Mouse (Mus musculus) kidney, postnatal 0 days (tissue): Measurements from ENCODE around the gene Pdzk1ip1. TPM values are rescaled to one million over a fixed set of nuclear protein-coding genes. Genes with fewer than 3 reads are reported as not detected.

Source experiments
- ATAC-seq: fragments of 200-750 bp; cut with Nextera tagmentation; replicated peaks from 2 replicates; pipeline ENCODE4 v1.8.0; 2017; ENCODE audit warnings: low read depth, moderate number of reproducible peaks, moderate TSS enrichment, moderate library complexity; ENCODE audit not compliant: low FRiP score
- DNase-seq: peaks from one replicate; pipeline ENCODE4 v3.0.0-alpha.2; 2016; ENCODE audit warnings: low spot score
- H3K27ac ChIP-seq: fragments of 300-500 bp; sonication (generic); 2 replicates; pipeline ENCODE4 v1.5.1; 2014; ENCODE audit warnings: mild to moderate bottlenecking
- H3K27me3 ChIP-seq: fragments of 300-500 bp; sonication (generic); 2 replicates; pipeline ENCODE4 v1.6.1; 2014; ENCODE audit warnings: low read length, mixed read lengths; ENCODE audit not compliant: insufficient read depth
- H3K36me3 ChIP-seq: fragments of 300-500 bp; sonication (generic); 2 replicates; pipeline ENCODE4 v1.6.1; 2014; ENCODE audit warnings: low read length, mixed read lengths; ENCODE audit not compliant: insufficient read depth
- H3K4me1 ChIP-seq: fragments of 300-500 bp; sonication (generic); replicated peaks from 2 replicates; pipeline ENCODE4 v1.6.1; 2014; ENCODE audit warnings: antibody characterized with exemption, low read length, mixed read lengths; ENCODE audit not compliant: insufficient read depth
- H3K4me2 ChIP-seq: fragments of 300-500 bp; sonication (generic); 2 replicates; pipeline ENCODE4 v1.6.1; 2014; ENCODE audit warnings: mild to moderate bottlenecking, low read length, moderate library complexity, mixed read lengths
- H3K4me3 ChIP-seq: fragments of 300-500 bp; sonication (generic); replicated peaks from 2 replicates; pipeline ENCODE4 v1.5.1; 2014; ENCODE audit warnings: low read depth, low read length
- H3K9ac ChIP-seq: fragments of 300-500 bp; sonication (generic); 2 replicates; pipeline ENCODE4 v1.6.1; 2014; ENCODE audit warnings: low read depth, low read length
- H3K9me3 ChIP-seq: fragments of 300-500 bp; sonication (generic); replicated peaks from 2 replicates; pipeline ENCODE4 v1.6.1; 2016; ENCODE audit warnings: low read length, inconsistent platforms, mixed read lengths
- CTCF ChIP-seq: IDR thresholded peaks from 2 replicates; pipeline ENCODE4 v1.5.1; 2016; ENCODE audit warnings: antibody characterized with exemption, low read depth, mild to moderate bottlenecking, moderate library complexity
- WGBS: fragments of 180-500 bp; shearing (Covaris S2); extraction: QIAGEN DNeasy Blood & Tissue Kit; methylation state at CpG from one replicate; pipeline ENCODE4 v1.1.7; 2014; 5-methylcytosine and 5-hydroxymethylcytosine counted together
- polyA plus RNA-seq: library from polyadenylated mRNA; unstranded; fragments of >200 nt; fragmentation: Nextera tagmentation; extraction: Ambion mirVana; gene quantifications from 2 replicates; pipeline ENCODE4 v1.2.1, GENCODE M21; 2015

Pdzk1ip1 gene
- polyA plus RNA-seq, 1 experiment from 2014 or later: 681 TPM

DNA sequence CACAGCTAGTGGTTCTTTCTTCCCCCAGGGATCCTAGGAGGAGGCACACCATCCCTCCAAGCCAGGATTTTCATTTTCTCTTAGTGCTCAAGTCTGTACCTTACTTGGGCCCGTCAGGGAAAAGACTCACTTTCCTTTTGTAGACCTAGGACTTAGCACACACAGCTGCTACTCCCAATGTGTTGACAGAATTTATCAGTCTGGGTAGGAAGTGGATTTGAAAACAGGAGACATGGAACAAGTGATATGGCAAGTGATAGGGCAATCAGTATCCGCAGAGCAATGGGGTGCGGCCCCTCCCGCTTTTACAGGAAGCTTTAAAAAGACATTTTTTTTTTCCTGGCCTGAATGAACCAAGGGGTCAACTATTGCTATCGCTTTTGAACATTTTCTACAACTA is 44.6 kb downstream of the Pdzk1ip1 start:
- TF ChIP-seq CTCF: no peak
- 11% methylated on average over 5 of the region's 5 CpGs for WGBS
- H3K4me3 ChIP-seq: no peak overlapping the region
- DNase-seq: no peak
- no peak for ATAC-seq
- H3K27ac ChIP-seq: no peak overlapping the region
- no peaks in the 10 kb centered on the region for H3K36me3 ChIP-seq
- peaks cover 5% of the 10 kb centered on the region for H3K27me3 ChIP-seq
- H3K4me2 ChIP-seq: no peak overlapping the region
- H3K9me3 ChIP-seq: no peaks in the 10 kb centered on the region
- H3K9ac ChIP-seq: no peak overlapping the region
- H3K4me1 ChIP-seq: no peaks in the 10 kb centered on the region

DNA sequence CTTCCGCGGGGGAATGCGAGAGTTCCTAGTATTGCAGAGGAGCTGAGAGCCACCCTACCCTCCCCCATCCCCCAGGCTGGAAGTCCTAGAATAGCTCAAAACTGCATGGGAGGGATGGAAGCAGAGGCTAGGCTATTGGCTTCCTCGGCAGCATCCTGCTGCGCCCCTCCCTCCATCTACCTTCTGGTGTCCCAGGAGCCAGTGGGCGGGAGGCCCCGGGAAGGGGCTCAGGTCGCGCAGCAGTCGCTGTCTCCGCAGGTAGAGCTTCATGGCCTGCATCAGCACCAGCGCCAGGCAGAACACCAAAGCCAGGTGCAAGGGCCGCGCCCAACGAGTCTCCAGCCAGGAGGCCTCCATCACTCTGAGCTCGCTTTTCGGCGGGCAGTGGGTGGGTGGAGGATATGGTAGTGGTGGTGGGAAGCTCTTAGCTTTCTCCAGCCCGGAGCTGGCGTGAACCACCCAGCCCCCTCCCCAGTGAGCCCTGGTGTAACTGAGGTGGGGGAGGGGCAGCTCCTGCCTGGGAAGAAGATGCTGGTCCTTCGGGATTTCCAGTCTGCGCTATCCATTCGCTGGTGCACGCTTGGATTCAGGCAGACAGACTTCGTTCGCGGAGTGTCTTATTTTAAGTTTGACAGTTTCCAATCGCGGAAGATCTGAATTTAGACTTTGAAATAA is 45.2 kb downstream of the Pdzk1ip1 start, which contains the start of gene Cyp4x1:
Cyp4x1 (minus strand) TSS at position 661 of the 675 bp plus-strand sequence.
- no peak for TF ChIP-seq CTCF
- no peak within 1 kb of the TSS for H3K9ac ChIP-seq
- no peaks in the 10 kb centered on the region for H3K4me1 ChIP-seq
- H3K4me3 ChIP-seq: no peak within 1 kb of the TSS
- WGBS: 2% methylated on average over 29 of the region's 29 CpGs
- 0 out of 2 replicates have a peak within 1 kb of the TSS, but pooled peaks have one; percentile 15 for H3K4me2 ChIP-seq
- H3K36me3 ChIP-seq: no peaks in the 10 kb centered on the region
- ATAC-seq: no peak
- no peaks in the 10 kb centered on the region for H3K9me3 ChIP-seq
- H3K27me3 ChIP-seq: peaks cover 5% of the 10 kb centered on the region
- no peak within 1 kb of the TSS for H3K27ac ChIP-seq
- no peak for DNase-seq

DNA sequence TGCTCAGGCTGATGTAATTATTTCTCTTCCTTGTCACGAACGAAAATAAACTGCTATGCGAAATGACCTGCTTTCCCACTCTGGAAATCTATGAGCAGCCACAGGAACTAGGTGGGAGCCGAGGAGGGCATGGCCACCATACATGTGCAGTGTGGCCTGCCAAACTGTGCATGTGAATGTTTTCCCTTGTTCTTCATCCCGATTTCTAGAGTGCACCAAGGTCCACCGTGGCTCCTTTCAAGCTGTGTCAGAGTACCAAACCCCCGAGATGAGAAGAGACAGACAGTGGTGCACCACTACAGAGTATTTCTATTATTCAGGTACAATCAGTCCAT is 45.8 kb downstream of the Pdzk1ip1 start:
- Histone ChIP-seq H3K27me3 (peaks cover 5% of the 10 kb centered on the region), H3K27ac (no peak overlapping the region), H3K36me3 (no peaks in the 10 kb centered on the region), H3K4me2 (no peak overlapping the region), H3K9ac (no peak overlapping the region), H3K4me3 (no peak overlapping the region), H3K9me3 (no peaks in the 10 kb centered on the region), H3K4me1 (no peaks in the 10 kb centered on the region)
- 20% methylated on average over 7 of the region's 7 CpGs for WGBS
- DNase-seq: no peak
- TF ChIP-seq CTCF: no peak
- no peak for ATAC-seq

Other genes with a start within 250 kb of the Pdzk1ip1 start
- gene Foxd2, start 179.8 kb upstream of the Pdzk1ip1 start, polyA plus RNA-seq: 3.9 and 6.3 TPM in 2 replicates
- gene Foxe3, start 162.7 kb upstream of the Pdzk1ip1 start, polyA plus RNA-seq: not detected in 2 replicates
- gene Cmpk1, start 101.5 kb upstream of the Pdzk1ip1 start, polyA plus RNA-seq: 132 and 139 TPM in 2 replicates
- gene Stil, start 88.5 kb upstream of the Pdzk1ip1 start, polyA plus RNA-seq: 4.8 and 5.1 TPM in 2 replicates
- 1.0 and 1.1 TPM in 2 replicates for gene Tal1, start 32.3 kb upstream of the Pdzk1ip1 start, polyA plus RNA-seq
- gene Cyp4x1, start 45.6 kb downstream of the Pdzk1ip1 start, polyA plus RNA-seq: 0.20 and 0.21 TPM in 2 replicates
- not detected in 2 replicates for gene Cyp4a29, start 153.4 kb downstream of the Pdzk1ip1 start, polyA plus RNA-seq
- 0.04 and 0.06 TPM in 2 replicates for gene Cyp4a12a, start 210.3 kb downstream of the Pdzk1ip1 start, polyA plus RNA-seq